Mouse (Mus musculus) adrenal gland, postnatal 14 days (tissue): ENCODE data around the gene Sh2d5. TPM values are rescaled to one million over a fixed set of nuclear protein-coding genes. Genes with fewer than 3 reads are reported as not detected.

Experiments
- total RNA-seq: library from RNA; stranded (reverse); gene quantifications from 2 replicates; pipeline ENCODE4 v1.2.3, GENCODE M21; 2021

Gene Sh2d5
- total RNA-seq, 1 experiment from 2014 or later = 1.8 TPM

Other genes with a start within 250 kb of the Sh2d5 start
- 164 and 180 TPM in 2 replicates for gene Hp1bp3, start 34.1 kb upstream of the Sh2d5 start, total RNA-seq
- 3.6 and 3.8 TPM in 2 replicates for gene Kif17, start within 50 bp of the Sh2d5 start, total RNA-seq
- 113 and 115 TPM in 2 replicates for gene Ddost, start 54.3 kb downstream of the Sh2d5 start, total RNA-seq
- gene Pink1, start 75.9 kb downstream of the Sh2d5 start, total RNA-seq = 149 and 151 TPM in 2 replicates
- 10.4 and 11.5 TPM in 2 replicates for gene Cda, start 117.6 kb downstream of the Sh2d5 start, total RNA-seq
- 2.1 and 3.0 TPM in 2 replicates for gene Fam43b, start 146.1 kb downstream of the Sh2d5 start, total RNA-seq
- gene Mul1, start 184.3 kb downstream of the Sh2d5 start, total RNA-seq = 53.9 and 57.6 TPM in 2 replicates
- gene Camk2n1, start 203.9 kb downstream of the Sh2d5 start, total RNA-seq = 18.9 and 22.9 TPM in 2 replicates